Mouse (Mus musculus) erythroblast, embryonic 14.5 days (primary cell): ENCODE data around the gene Dnajc7.

Experiments
- GATA1 ChIP-seq: IDR thresholded peaks from 2 replicates; pipeline ENCODE4 v1.6.1; 2012; ENCODE audit warnings: low read length, inconsistent platforms, mixed read lengths
- TAL1 ChIP-seq: IDR thresholded peaks from 3 replicates; pipeline ENCODE4 v1.6.1; 2012; ENCODE audit warnings: low read length, inconsistent platforms, mixed read lengths

DNA sequence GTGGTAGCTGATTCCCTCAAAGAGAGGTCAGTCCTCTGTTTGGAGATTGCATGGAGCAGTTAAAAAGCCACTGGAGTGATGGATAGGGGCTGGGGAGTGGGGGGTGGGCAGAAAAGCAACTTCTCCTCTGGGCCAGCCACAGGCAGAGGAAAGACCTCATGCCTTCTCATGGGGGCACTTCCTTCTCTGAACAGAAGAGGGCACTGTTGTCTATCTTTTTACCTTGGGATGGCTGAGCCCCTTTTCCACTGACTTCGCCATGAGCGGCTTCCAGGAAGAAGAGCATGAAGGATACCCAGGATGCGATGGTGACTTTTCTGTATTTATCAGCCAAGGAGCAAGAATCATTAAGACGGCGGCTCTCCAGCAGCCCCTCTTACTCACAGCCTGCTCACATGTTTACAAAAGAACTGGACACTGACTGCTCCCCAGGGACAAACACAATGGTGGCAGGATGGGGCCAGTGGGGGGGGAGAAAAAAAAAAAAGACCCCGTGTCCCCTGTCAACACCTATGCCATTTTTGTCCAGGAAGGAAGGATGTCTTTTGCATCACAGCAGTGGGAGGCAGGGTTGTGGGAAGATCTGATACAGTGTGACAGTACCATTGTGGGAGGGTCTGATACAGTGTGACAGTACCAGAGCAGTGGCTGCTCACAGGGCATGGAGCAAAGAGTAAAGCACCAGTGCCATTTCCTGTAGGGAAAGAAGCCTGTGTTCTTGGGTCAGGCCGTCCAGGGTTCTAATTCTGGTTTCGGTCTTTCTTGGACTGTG, 49.4 kb downstream of the Dnajc7 start:
- TF ChIP-seq GATA1 (no peak), TAL1 (no peak)
